Mouse (Mus musculus) intestine, embryonic 16.5 days (tissue): Measurements from ENCODE around the gene Zfp386. TPM values are rescaled to one million over a fixed set of nuclear protein-coding genes. Genes with fewer than 3 reads are reported as not detected.

Source experiments
- ATAC-seq: fragments of 200-750 bp; cut with Nextera tagmentation; 2 replicates; pipeline ENCODE4 v1.8.0; 2017; ENCODE audit warnings: moderate TSS enrichment, moderate library complexity
- H3K27ac ChIP-seq: fragments of 300-500 bp; sonication (generic); 2 replicates; pipeline ENCODE4 v1.5.1; 2014; ENCODE audit warnings: mild to moderate bottlenecking, low read length
- H3K27me3 ChIP-seq: fragments of 300-500 bp; sonication (generic); replicated peaks from 2 replicates; pipeline ENCODE4 v1.6.1; 2014; ENCODE audit warnings: low read length, control low read depth, mixed read lengths; ENCODE audit not compliant: control insufficient read depth, insufficient read depth
- H3K36me3 ChIP-seq: fragments of 300-500 bp; sonication (generic); 2 replicates; pipeline ENCODE4 v1.6.1; 2014; ENCODE audit warnings: low read length, control low read depth; ENCODE audit not compliant: control insufficient read depth, insufficient read depth
- H3K4me1 ChIP-seq: fragments of 300-500 bp; sonication (generic); 2 replicates; pipeline ENCODE4 v1.6.1; 2014; ENCODE audit warnings: low read length, control low read depth, mixed read lengths; ENCODE audit not compliant: control insufficient read depth, insufficient read depth
- H3K4me2 ChIP-seq: fragments of 300-500 bp; sonication (generic); 2 replicates; pipeline ENCODE4 v1.6.1; 2014; ENCODE audit warnings: low read depth, low read length, control low read depth
- H3K4me3 ChIP-seq: fragments of 300-500 bp; sonication (generic); 2 replicates; pipeline ENCODE4 v1.5.1; 2014; ENCODE audit warnings: mild to moderate bottlenecking, low read length
- H3K9ac ChIP-seq: fragments of 300-500 bp; sonication (generic); 2 replicates; pipeline ENCODE4 v1.6.1; 2014; ENCODE audit warnings: low read depth, low read length
- H3K9me3 ChIP-seq: fragments of 300-500 bp; sonication (generic); 2 replicates; pipeline ENCODE4 v1.6.1; 2016; ENCODE audit warnings: low read length, control low read depth; ENCODE audit not compliant: control insufficient read depth
- WGBS: fragments of 180-500 bp; shearing (Covaris S2); extraction: QIAGEN DNeasy Blood & Tissue Kit; methylation state at CpG from one replicate; pipeline ENCODE4 v1.1.7; 2014; 5-methylcytosine and 5-hydroxymethylcytosine counted together
- polyA plus RNA-seq: library from polyadenylated mRNA; unstranded; fragments of >200 nt; fragmentation: Nextera tagmentation; extraction: Ambion mirVana; gene quantifications from 2 replicates; pipeline ENCODE4 v1.2.1, GENCODE M21; 2015

Gene Zfp386
- polyA plus RNA-seq, 1 experiment from 2014 or later = 28.4 TPM

DNA sequence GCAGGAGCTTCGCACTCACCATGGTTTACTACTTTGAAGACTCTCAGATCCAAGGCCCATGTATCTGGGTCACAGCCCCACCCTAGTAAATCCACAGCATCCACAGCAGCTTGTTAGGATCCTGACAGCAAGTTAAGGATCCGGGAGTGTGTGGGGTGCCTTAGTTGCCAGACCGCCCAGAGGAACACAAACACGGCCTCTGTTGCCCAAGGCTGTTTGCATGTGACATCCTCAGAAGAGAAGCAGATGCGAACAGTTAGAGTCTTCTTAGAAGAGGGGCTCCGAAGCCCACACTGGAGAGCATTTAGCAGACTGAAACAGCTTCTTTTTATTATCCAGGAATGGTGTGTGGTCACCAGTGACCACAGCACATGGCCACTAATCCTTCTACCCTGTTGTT is 35.6 kb downstream of the Zfp386 start:
- Histone ChIP-seq H3K27ac (no peak overlapping the region), H3K4me2 (no peak overlapping the region), H3K9ac (no peak overlapping the region), H3K4me1 (no peaks in the 10 kb centered on the region), H3K27me3 (no peaks in the 10 kb centered on the region), H3K9me3 (no peaks in the 10 kb centered on the region), H3K36me3 (no peaks in the 10 kb centered on the region), H3K4me3 (no peak overlapping the region)
- WGBS = 71% methylated on average over 6 of the region's 6 CpGs
- ATAC-seq = no peak

DNA sequence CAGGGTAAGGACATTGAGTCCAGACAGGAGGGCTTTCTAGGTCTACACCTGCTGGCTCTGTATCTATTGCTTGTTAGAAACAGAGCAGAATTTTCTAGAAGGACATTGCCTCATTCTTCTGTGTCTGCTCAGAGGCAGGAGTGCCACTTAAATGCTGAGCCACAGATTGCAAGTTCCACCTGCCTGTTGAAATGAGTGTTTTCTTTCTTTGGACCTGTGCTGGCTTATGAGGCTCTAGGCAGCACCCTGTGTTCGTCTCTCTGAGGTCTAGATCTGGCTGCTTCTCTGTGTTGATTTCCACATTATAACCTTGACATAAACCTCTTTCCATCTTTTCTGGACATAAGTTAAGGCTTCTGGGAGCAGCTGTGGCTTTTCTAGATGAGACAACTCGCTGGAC is 36.8 kb downstream of the Zfp386 start:
- Histone ChIP-seq H3K9ac (no peak overlapping the region), H3K9me3 (no peaks in the 10 kb centered on the region), H3K27me3 (no peaks in the 10 kb centered on the region), H3K4me3 (no peak overlapping the region), H3K36me3 (no peaks in the 10 kb centered on the region), H3K4me2 (no peak overlapping the region), H3K4me1 (no peaks in the 10 kb centered on the region), H3K27ac (no peak overlapping the region)
- no peak for ATAC-seq
- 72% methylated on average over 2 of the region's 2 CpGs for WGBS

DNA sequence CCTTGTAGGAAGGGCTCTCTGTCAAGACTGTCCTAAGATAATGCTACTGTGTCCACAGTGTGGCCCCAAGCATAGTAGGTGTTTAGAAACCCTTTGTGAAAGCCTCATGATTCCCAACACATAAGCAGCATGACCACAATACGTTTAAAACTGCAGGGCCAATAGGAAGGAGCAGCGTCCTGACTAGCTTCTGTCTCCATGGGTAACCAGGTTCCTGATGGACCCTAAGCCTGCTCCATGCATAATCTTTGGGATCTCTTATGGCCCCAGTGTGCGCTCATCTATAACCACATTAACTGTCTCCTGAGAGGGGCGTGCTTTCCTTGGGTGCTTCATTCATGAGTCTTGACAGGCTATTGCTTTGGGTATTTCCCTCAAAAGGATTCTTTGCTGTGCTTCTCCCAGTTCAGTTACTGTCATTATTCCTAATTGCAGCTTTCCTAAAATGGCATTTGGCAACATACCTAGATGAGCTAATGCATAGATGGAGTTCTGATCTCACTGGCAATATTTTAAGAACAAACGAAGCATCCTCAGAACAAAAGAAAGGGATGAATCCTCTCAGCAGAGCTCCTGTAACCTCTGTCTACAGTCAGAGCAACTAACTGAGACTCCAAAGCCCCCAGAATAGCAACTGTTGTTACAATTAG is 39.6 kb downstream of the Zfp386 start:
- no peak for ATAC-seq
- Histone ChIP-seq H3K27ac (no peak overlapping the region), H3K4me2 (no peak overlapping the region), H3K4me3 (no peak overlapping the region), H3K9me3 (no peaks in the 10 kb centered on the region), H3K4me1 (no peaks in the 10 kb centered on the region), H3K9ac (no peak overlapping the region), H3K27me3 (no peaks in the 10 kb centered on the region), H3K36me3 (no peaks in the 10 kb centered on the region)
- WGBS = 83% methylated on average over 5 of the region's 5 CpGs

DNA sequence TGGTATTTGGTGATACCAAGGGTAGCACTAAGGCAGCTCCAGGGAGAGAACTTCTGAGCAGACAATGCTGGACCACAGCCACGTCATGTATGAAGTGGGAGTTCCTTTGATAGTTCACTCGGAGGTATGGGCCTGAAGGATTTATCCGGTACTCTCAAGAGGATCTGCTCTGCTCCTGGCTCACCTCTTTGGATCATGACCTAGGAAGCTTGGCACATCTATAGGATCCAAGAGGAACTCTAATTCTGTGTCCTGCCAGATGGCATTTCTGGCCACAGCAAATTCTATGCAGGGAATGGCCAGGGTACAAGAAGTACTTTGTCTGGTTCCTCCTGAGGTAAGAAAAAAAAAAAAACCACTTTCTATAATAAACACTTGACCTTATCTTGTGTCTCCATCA is 42.3 kb downstream of the Zfp386 start:
- H3K9ac ChIP-seq = no peak overlapping the region
- no peak overlapping the region for H3K27ac ChIP-seq
- no peaks in the 10 kb centered on the region for H3K27me3 ChIP-seq
- H3K4me1 ChIP-seq = no peaks in the 10 kb centered on the region
- H3K9me3 ChIP-seq = no peaks in the 10 kb centered on the region
- 87% methylated on average over 3 of the region's 3 CpGs for WGBS
- no peak overlapping the region for H3K4me3 ChIP-seq
- no peaks in the 10 kb centered on the region for H3K36me3 ChIP-seq
- no peak for ATAC-seq
- no peak overlapping the region for H3K4me2 ChIP-seq

DNA sequence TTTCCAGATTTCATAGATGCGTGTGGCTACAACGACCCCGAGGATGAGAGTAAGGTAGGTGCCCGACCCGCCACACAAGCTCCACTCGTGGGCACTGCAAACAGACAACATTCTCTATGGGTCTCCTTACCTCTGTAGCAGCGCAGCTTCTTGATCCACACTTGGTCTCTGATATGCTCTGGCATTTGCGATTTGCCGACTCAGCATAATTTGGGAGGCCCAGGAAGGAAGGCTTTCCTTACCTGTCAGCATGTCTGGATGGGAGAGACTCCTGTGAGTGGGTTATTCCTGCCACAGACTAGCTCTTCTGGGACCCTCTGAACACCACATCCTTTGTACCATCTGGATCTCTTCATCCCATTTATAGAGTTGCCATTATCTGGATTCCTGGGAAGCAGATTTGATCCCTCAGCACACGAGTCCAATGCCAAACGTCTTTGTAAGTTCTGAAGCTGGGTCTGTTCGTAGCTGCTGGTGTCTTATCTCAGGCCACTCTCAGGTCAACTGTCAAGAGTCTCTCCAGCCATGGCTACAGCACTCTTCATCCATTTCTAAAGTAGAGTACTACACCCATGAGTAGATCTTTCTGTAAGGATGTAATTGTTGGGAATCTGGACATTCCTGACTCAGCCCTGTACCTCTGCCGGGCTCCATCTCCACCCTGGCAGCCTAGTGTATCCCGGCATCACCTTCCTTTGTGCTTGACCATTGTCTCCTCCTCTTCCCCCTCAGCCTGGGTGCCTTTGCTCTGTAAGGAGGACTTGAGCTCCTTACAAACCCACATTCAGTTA is 47.4 kb downstream of the Zfp386 start:
- Histone ChIP-seq H3K9me3 (no peaks in the 10 kb centered on the region), H3K4me3 (no peak overlapping the region), H3K27me3 (no peaks in the 10 kb centered on the region), H3K4me2 (no peak overlapping the region), H3K27ac (no peak overlapping the region), H3K36me3 (no peaks in the 10 kb centered on the region), H3K9ac (no peak overlapping the region), H3K4me1 (no peaks in the 10 kb centered on the region)
- WGBS = 87% methylated on average over 14 of the region's 14 CpGs
- no peak for ATAC-seq

DNA sequence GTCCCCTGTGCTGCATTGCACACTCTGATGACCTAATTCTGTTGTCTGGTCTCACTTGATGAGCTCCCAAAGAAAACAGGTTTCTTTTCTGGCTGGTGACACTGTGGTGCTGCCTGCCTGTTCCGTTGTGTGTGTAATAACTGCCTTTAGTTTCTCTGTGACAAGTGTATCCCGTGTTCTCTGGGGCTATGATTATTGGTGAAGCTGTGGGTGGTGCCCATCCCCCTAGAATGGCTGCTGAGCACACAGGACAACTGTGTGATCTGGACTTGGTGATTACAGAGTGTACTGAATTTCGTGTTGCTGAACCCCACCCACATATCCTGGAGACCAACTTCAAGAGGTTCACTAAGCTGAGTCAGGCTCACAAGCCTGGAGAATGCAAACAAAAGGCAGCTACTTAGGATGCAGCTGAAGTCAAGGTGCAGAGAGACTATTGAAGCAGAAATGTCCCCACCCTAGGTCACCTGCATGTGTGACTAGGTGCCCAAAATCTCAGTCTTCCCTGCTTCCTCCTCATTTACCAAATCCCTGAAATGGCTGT is 48.9 kb downstream of the Zfp386 start:
- Histone ChIP-seq H3K9ac (no peak overlapping the region), H3K4me1 (no peaks in the 10 kb centered on the region), H3K4me2 (no peak overlapping the region), H3K9me3 (no peaks in the 10 kb centered on the region), H3K36me3 (no peaks in the 10 kb centered on the region), H3K4me3 (no peak overlapping the region), H3K27me3 (no peaks in the 10 kb centered on the region), H3K27ac (no peak overlapping the region)
- WGBS = 47% methylated on average over 3 of the region's 3 CpGs
- no peak for ATAC-seq

DNA sequence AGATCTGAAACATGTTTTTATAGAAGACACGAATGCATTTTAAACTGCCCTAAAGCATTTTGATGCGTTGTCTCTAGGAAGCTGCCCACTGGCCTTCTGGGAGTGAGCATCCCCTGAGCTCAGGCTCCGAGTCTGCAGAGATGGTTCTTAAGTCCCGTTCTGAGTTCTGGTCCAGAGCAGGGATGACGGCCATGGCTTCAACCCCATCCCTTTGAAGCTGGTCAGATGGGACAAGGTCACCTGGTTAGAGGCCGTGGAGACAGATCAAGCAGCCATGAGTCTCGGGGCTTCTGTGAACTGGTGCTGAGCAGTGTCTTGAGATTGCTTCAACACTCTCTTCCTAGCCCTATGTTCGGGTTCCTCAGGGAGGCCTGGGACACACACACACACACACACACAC is 49.6 kb downstream of the Zfp386 start:
- Histone ChIP-seq H3K36me3 (no peaks in the 10 kb centered on the region), H3K9me3 (no peaks in the 10 kb centered on the region), H3K9ac (no peak overlapping the region), H3K4me3 (no peak overlapping the region), H3K4me1 (no peaks in the 10 kb centered on the region), H3K27me3 (no peaks in the 10 kb centered on the region), H3K4me2 (no peak overlapping the region), H3K27ac (no peak overlapping the region)
- WGBS = 90% methylated on average over 8 of the region's 8 CpGs
- no peak for ATAC-seq

DNA sequence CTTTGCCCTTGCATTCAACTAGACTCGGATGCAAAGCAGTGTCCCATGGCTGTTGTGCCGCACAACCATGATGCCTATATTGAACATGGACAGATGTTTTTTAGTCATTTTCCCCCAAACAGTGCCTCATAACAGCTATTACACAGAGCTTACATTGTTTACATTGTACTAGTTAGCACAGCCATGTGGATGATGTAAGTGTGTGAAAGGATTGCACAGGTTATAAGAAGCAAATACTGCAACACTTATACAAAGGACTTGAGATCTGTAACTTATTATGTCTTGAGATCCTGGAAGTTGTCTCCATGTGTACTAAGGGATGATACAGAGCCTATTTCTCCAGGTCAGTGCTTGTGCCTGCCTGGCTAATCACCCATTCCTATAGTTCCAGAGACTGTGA is 54.4 kb downstream of the Zfp386 start:
- no peak overlapping the region for H3K27ac ChIP-seq
- WGBS = 92% methylated on average over 2 of the region's 2 CpGs
- H3K36me3 ChIP-seq = no peaks in the 10 kb centered on the region
- H3K9ac ChIP-seq = no peak overlapping the region
- no peaks in the 10 kb centered on the region for H3K4me1 ChIP-seq
- ATAC-seq = no peak
- no peak overlapping the region for H3K4me2 ChIP-seq
- no peaks in the 10 kb centered on the region for H3K9me3 ChIP-seq
- no peak overlapping the region for H3K4me3 ChIP-seq
- no peaks in the 10 kb centered on the region for H3K27me3 ChIP-seq

DNA sequence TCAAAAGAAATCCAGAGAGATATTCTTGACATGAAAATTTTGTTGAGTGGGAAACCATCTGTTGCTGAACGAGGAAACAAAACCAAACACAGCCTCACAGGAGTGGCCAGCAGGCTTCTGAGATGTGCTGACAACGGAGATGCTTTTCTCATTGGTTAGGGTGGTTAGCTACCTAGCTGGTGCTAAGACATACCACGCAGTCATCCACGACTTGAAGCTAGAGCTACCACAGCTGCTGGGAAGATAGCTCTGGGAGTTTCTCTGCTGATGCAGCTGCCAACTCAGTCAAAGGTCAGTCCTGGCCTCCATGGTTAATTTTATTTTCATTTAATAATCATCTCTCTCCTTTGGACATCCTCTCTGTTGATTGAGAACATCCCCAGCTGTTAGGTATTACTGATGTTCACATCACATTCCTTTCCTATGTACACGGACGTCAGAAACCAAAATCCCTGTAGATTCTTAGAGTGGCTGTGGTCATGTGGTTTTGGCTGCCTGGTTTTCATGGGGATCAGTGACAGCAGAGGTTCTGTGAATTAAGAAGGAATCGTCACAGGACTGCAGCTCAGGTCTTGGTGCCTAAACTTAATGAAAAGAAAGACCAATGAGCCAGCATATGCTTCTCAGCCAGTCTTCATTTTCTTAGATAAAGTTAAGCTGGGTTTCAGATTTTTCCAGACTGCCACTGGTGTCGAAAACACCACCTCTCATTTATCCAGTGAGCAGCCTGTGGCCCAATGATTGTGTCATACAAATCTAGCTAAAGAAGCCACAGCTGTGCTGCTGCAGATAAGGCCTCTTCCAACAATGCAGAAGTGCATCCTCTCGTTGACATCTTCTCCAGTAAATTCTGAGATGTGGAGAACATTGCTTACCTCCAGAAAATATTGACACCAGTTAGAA is 62.2 kb downstream of the Zfp386 start:
- no peak overlapping the region for H3K9ac ChIP-seq
- H3K9me3 ChIP-seq = no peaks in the 10 kb centered on the region; the same call in 1 of the 2 replicates
- no peak for ATAC-seq
- H3K4me1 ChIP-seq = no peaks in the 10 kb centered on the region
- H3K4me3 ChIP-seq = no peak overlapping the region
- H3K27ac ChIP-seq = no peak overlapping the region
- no peaks in the 10 kb centered on the region for H3K36me3 ChIP-seq
- 70% methylated on average over 9 of the region's 9 CpGs for WGBS
- H3K4me2 ChIP-seq = no peak overlapping the region
- no peaks in the 10 kb centered on the region for H3K27me3 ChIP-seq
